ENCODE assay signal across 20 mouse cellular contexts in genomic region chr4:98993491-98993890, GRCm38 (mm10). TPM values are rescaled to one million over a fixed set of nuclear protein-coding genes. Genes with fewer than 3 reads are reported as not detected.
"Had no signal": no experiment of that assay in that cellular context is flagged by ENCODE, and none has a peak within 500 bp of the region (broad histone marks: within the 10 kb centered on the region; RNA-seq: fewer than 3 reads in every experiment).

No protein-coding gene starts in this region.

- H3K9ac ChIP-seq: liver, embryonic 12.5 days; liver, embryonic 15.5 days; lung, embryonic 15.5 days; midbrain, embryonic 13.5 days; neural tube, embryonic 13.5 days had no signal

- H3K4me2 ChIP-seq: liver, embryonic 12.5 days; liver, embryonic 15.5 days; lung, embryonic 15.5 days; midbrain, embryonic 13.5 days; neural tube, embryonic 13.5 days had no signal

- H3K4me1 ChIP-seq: liver, embryonic 12.5 days; liver, embryonic 15.5 days; lung, embryonic 15.5 days; megakaryocyte, embryonic 14.5 days; midbrain, embryonic 10.5 days; midbrain, embryonic 13.5 days; neural tube, embryonic 13.5 days had no signal

- H3K27ac ChIP-seq: hindbrain, postnatal 0 days; liver, embryonic 12.5 days; liver, embryonic 15.5 days; lung, embryonic 15.5 days; midbrain, embryonic 10.5 days; midbrain, embryonic 13.5 days; neural tube, embryonic 13.5 days had no signal

- H3K4me3 ChIP-seq: liver, embryonic 12.5 days; liver, embryonic 15.5 days; lung, embryonic 15.5 days; megakaryocyte, embryonic 14.5 days; midbrain, embryonic 10.5 days; midbrain, embryonic 13.5 days; myocyte; neural tube, embryonic 13.5 days had no signal

- ATAC-seq: hindbrain, postnatal 0 days; inflammation-experienced regulatory T-cells, adult 6 months; intestine, embryonic 16.5 days; liver, embryonic 12.5 days; midbrain, embryonic 13.5 days; midbrain, embryonic 16.5 days had no signal

- H3K9me3 ChIP-seq: liver, embryonic 12.5 days; liver, embryonic 15.5 days; lung, embryonic 15.5 days; megakaryocyte, embryonic 14.5 days; midbrain, embryonic 10.5 days; midbrain, embryonic 13.5 days; neural tube, embryonic 13.5 days had no signal

- H3K27me3 ChIP-seq: liver, embryonic 12.5 days; liver, embryonic 15.5 days; lung, embryonic 15.5 days; megakaryocyte, embryonic 14.5 days; midbrain, embryonic 13.5 days; neural tube, embryonic 13.5 days had no signal

- DNase-seq: kidney, adult 18-20 months; kidney, adult 9 months; kidney, postnatal 14 days; kidney, postnatal 4 days; liver; right cerebral cortex, postnatal 14 days; right cerebral cortex, postnatal 4 days; thymus, postnatal 25 days had no signal

RNA-seq across cellular contexts. Expression of gene Angptl3, which starts 37.3 kb away (rescaled TPM):
- polyA plus RNA-seq: inflammation-experienced regulatory T-cells, adult 6 months had no signal
